Mouse (Mus musculus) heart, embryonic 11.5 days (tissue): Measurements from ENCODE around the gene E2f6. TPM values are rescaled to one million over a fixed set of nuclear protein-coding genes. Genes with fewer than 3 reads are reported as not detected.

Source experiments
- ATAC-seq: fragments of 200-750 bp; cut with Nextera tagmentation; replicated peaks from 2 replicates; pipeline ENCODE4 v1.8.0; 2017; ENCODE audit warnings: moderate library complexity; ENCODE audit not compliant: insufficient number of reproducible peaks, low FRiP score, low TSS enrichment
- H3K27ac ChIP-seq: fragments of 300-500 bp; sonication (generic); 2 replicates; pipeline ENCODE4 v1.5.1; 2014; ENCODE audit warnings: mild to moderate bottlenecking, low read depth, low read length
- H3K27me3 ChIP-seq: fragments of 300-500 bp; sonication (generic); 2 replicates; pipeline ENCODE4 v1.6.1; 2014; ENCODE audit warnings: mild to moderate bottlenecking, low read length, mixed read lengths; ENCODE audit not compliant: control insufficient read depth, insufficient read depth
- H3K36me3 ChIP-seq: fragments of 300-500 bp; sonication (generic); 2 replicates; pipeline ENCODE4 v1.6.1; 2014; ENCODE audit warnings: mild to moderate bottlenecking, low read length, moderate library complexity, mixed read lengths; ENCODE audit not compliant: control insufficient read depth, insufficient read depth
- H3K4me1 ChIP-seq: fragments of 300-500 bp; sonication (generic); 2 replicates; pipeline ENCODE4 v1.6.1; 2014; ENCODE audit warnings: low read length; ENCODE audit not compliant: control insufficient read depth, insufficient read depth
- H3K4me2 ChIP-seq: fragments of 300-500 bp; sonication (generic); 2 replicates; pipeline ENCODE4 v1.6.1; 2014; ENCODE audit warnings: mild to moderate bottlenecking, moderate library complexity
- H3K4me3 ChIP-seq: fragments of 300-500 bp; sonication (generic); 2 replicates; pipeline ENCODE4 v1.5.1; 2014; ENCODE audit warnings: low read depth, low read length
- H3K9ac ChIP-seq: fragments of 300-500 bp; sonication (generic); 2 replicates; pipeline ENCODE4 v1.6.1; 2014; ENCODE audit warnings: mild to moderate bottlenecking, low read depth, low read length, moderate library complexity
- H3K9me3 ChIP-seq: fragments of 300-500 bp; sonication (generic); replicated peaks from 2 replicates; pipeline ENCODE4 v1.6.1; 2016; ENCODE audit warnings: low read length; ENCODE audit not compliant: control insufficient read depth
- WGBS: fragments of 180-500 bp; shearing (Covaris S2); extraction: QIAGEN DNeasy Blood & Tissue Kit; methylation state at CpG from one replicate; pipeline ENCODE4 v1.1.7; 2014; ENCODE audit not compliant: insufficient replicate concordance; 5-methylcytosine and 5-hydroxymethylcytosine counted together
- polyA plus RNA-seq: library from polyadenylated mRNA; unstranded; fragments of >200 nt; fragmentation: Nextera tagmentation; extraction: Ambion mirVana; gene quantifications from 2 replicates; pipeline ENCODE4 v1.2.1, GENCODE M21; 2014

The E2f6 gene
- polyA plus RNA-seq, 1 experiment from 2014 or later, result 56.0 TPM

- Histone ChIP-seq H3K27me3 (no peaks in the 10 kb centered on the region), H3K4me3 (no peak overlapping the region), H3K36me3 (no peaks in the 10 kb centered on the region), H3K27ac (no peak overlapping the region), H3K9ac (no peak overlapping the region), H3K4me1 (0 out of 2 replicates have a peak, but pooled peaks cover 2% of the 10 kb centered on the region), H3K4me2 (no peak overlapping the region), H3K9me3 (no peaks in the 10 kb centered on the region)
- 68% methylated on average over 1 of the region's 1 CpGs for WGBS
- ATAC-seq, result no peak
Measured at GRCm38 (mm10) chr12:16860533-16860932, 49.8 kb downstream of the E2f6 start.

- Histone ChIP-seq H3K36me3 (no peaks in the 10 kb centered on the region), H3K4me3 (no peak overlapping the region), H3K4me2 (no peak overlapping the region), H3K9me3 (no peaks in the 10 kb centered on the region), H3K27me3 (no peaks in the 10 kb centered on the region), H3K4me1 (0 out of 2 replicates have a peak, but pooled peaks cover 2% of the 10 kb centered on the region), H3K9ac (no peak overlapping the region), H3K27ac (no peak overlapping the region)
- 51% methylated on average over 3 of the region's 3 CpGs for WGBS
- ATAC-seq, result no peak
Measured at GRCm38 (mm10) chr12:16860961-16861360, 50.2 kb downstream of the E2f6 start.

- Histone ChIP-seq H3K27ac (no peak overlapping the region), H3K4me2 (no peak overlapping the region), H3K4me1 (peaks cover 21% of the 10 kb centered on the region), H3K4me3 (no peak overlapping the region), H3K9me3 (no peaks in the 10 kb centered on the region), H3K9ac (no peak overlapping the region), H3K27me3 (no peaks in the 10 kb centered on the region), H3K36me3 (no peaks in the 10 kb centered on the region)
- no peak for ATAC-seq
- WGBS, result 81% methylated on average over 4 of the region's 4 CpGs
Measured at GRCm38 (mm10) chr12:16864477-16864876, 53.7 kb downstream of the E2f6 start.

- no peaks in the 10 kb centered on the region for H3K9me3 ChIP-seq
- H3K4me2 ChIP-seq, result no peak overlapping the region
- H3K9ac ChIP-seq, result no peak overlapping the region
- no peaks in the 10 kb centered on the region for H3K36me3 ChIP-seq
- H3K27ac ChIP-seq, result peak overlapping the region; percentile 76
- 40% methylated on average over 3 of the region's 3 CpGs for WGBS
- H3K27me3 ChIP-seq, result no peaks in the 10 kb centered on the region
- H3K4me3 ChIP-seq, result no peak overlapping the region
- no peak for ATAC-seq
- H3K4me1 ChIP-seq, result peaks cover 33% of the 10 kb centered on the region
Measured at GRCm38 (mm10) chr12:16865871-16866270, 55.1 kb downstream of the E2f6 start.

GRCm38 (mm10) chr12:16866460-16866859 is 55.7 kb downstream of the E2f6 start:
- ATAC-seq, result no peak
- WGBS, result 14% methylated on average over 3 of the region's 3 CpGs
- Histone ChIP-seq H3K4me2 (no peak overlapping the region), H3K9ac (no peak overlapping the region), H3K9me3 (no peaks in the 10 kb centered on the region), H3K4me1 (peaks cover 35% of the 10 kb centered on the region), H3K36me3 (no peaks in the 10 kb centered on the region), H3K4me3 (no peak overlapping the region), H3K27me3 (no peaks in the 10 kb centered on the region), H3K27ac (peak overlapping the region; percentile 76)

GRCm38 (mm10) chr12:16867306-16867705 is 56.5 kb downstream of the E2f6 start:
- no peak for ATAC-seq
- H3K36me3 ChIP-seq, result no peaks in the 10 kb centered on the region
- H3K9ac ChIP-seq, result no peak overlapping the region
- no peak overlapping the region for H3K4me2 ChIP-seq
- H3K27me3 ChIP-seq, result no peaks in the 10 kb centered on the region
- peaks cover 35% of the 10 kb centered on the region for H3K4me1 ChIP-seq
- WGBS, result 49% methylated on average over 7 of the region's 7 CpGs
- no peak overlapping the region for H3K27ac ChIP-seq
- H3K9me3 ChIP-seq, result no peaks in the 10 kb centered on the region
- no peak overlapping the region for H3K4me3 ChIP-seq

GRCm38 (mm10) chr12:16868618-16869017 is 57.9 kb downstream of the E2f6 start:
- Histone ChIP-seq H3K4me2 (no peak overlapping the region), H3K4me1 (peaks cover 37% of the 10 kb centered on the region), H3K9ac (no peak overlapping the region), H3K27me3 (no peaks in the 10 kb centered on the region), H3K4me3 (no peak overlapping the region), H3K36me3 (no peaks in the 10 kb centered on the region), H3K27ac (peak overlapping the region; percentile 15), H3K9me3 (no peaks in the 10 kb centered on the region)
- no peak for ATAC-seq
- 73% methylated on average over 6 of the region's 6 CpGs for WGBS

GRCm38 (mm10) chr12:16869091-16869778 is 58.5 kb downstream of the E2f6 start:
- Histone ChIP-seq H3K9ac (no peak overlapping the region), H3K36me3 (no peaks in the 10 kb centered on the region), H3K9me3 (no peaks in the 10 kb centered on the region), H3K4me1 (peaks cover 44% of the 10 kb centered on the region), H3K4me2 (no peak overlapping the region), H3K4me3 (no peak overlapping the region), H3K27me3 (no peaks in the 10 kb centered on the region), H3K27ac (peak overlapping the region; percentile 93)
- ATAC-seq, result no peak
- 35% methylated on average over 8 of the region's 8 CpGs for WGBS

GRCm38 (mm10) chr12:16869870-16870404 is 59.2 kb downstream of the E2f6 start:
- 0 out of 2 replicates have a peak overlapping the region, but pooled peaks have one; percentile 35 for H3K9ac ChIP-seq
- 37% methylated on average over 9 of the region's 9 CpGs for WGBS
- H3K27me3 ChIP-seq, result no peaks in the 10 kb centered on the region
- peak overlapping the region; percentile 93 for H3K27ac ChIP-seq
- no peak for ATAC-seq
- no peaks in the 10 kb centered on the region for H3K9me3 ChIP-seq
- no peaks in the 10 kb centered on the region for H3K36me3 ChIP-seq
- H3K4me3 ChIP-seq, result no peak overlapping the region
- peaks cover 49% of the 10 kb centered on the region for H3K4me1 ChIP-seq
- H3K4me2 ChIP-seq, result peak overlapping the region; percentile 36
